Mouse (Mus musculus) adrenal gland, adult 18-20 months (tissue): Measurements from ENCODE around the gene Bcl2l11. TPM values are rescaled to one million over a fixed set of nuclear protein-coding genes. Genes with fewer than 3 reads are reported as not detected.
A peak's percentile ranks its signal among the peaks of the same experiment; 100 is the strongest.
"Not testable (repeated sequence)": the region's sequence is repeated elsewhere in the genome, so short reads cannot be mapped to it uniquely, and the experiment has no call there.

Experiments
- DNase-seq, 2 experiments: peaks; one replicate each; pipeline ENCODE4 v3.0.0; 2021 to 2022; ENCODE audit warnings: low spot score in 2 of 2
- total RNA-seq, 2 experiments: library from RNA; stranded (reverse); gene quantifications; 1 replicate in 1 of 2; 2 replicates in 1 of 2; pipeline ENCODE4 v1.2.3; 2021

The Bcl2l11 gene
- total RNA-seq, 2 experiments from 2014 or later: 10.7 to 23.0 TPM

- no peak for DNase-seq
Observed at GRCm38 (mm10) chr2:128170614-128171013, 44.8 kb downstream of the Bcl2l11 start.

- DNase-seq: no peak
Observed at GRCm38 (mm10) chr2:128172266-128172665, 46.4 kb downstream of the Bcl2l11 start.

- no peak for DNase-seq
Observed at GRCm38 (mm10) chr2:128174176-128174575, 48.3 kb downstream of the Bcl2l11 start.

- no peak for DNase-seq
Observed at GRCm38 (mm10) chr2:128174604-128175342, 48.9 kb downstream of the Bcl2l11 start.

GRCm38 (mm10) chr2:128175625-128176024 is 49.8 kb downstream of the Bcl2l11 start:
- no peak for DNase-seq

- DNase-seq: no peak
Observed at GRCm38 (mm10) chr2:128176391-128177044, 50.7 kb downstream of the Bcl2l11 start.

- no peak for DNase-seq
Observed at GRCm38 (mm10) chr2:128177241-128177661, 51.4 kb downstream of the Bcl2l11 start.

- DNase-seq: peak in 1 of 2 experiments; percentile 64
Observed at GRCm38 (mm10) chr2:128179126-128179807, 53.4 kb downstream of the Bcl2l11 start.

GRCm38 (mm10) chr2:128179808-128180379 is 54.1 kb downstream of the Bcl2l11 start:
- peak; percentile 49 to 50 for DNase-seq

GRCm38 (mm10) chr2:128182181-128182580 is 56.3 kb downstream of the Bcl2l11 start:
- not testable (repeated sequence) for DNase-seq

- no peak for DNase-seq
Observed at GRCm38 (mm10) chr2:128182751-128183150, 56.9 kb downstream of the Bcl2l11 start.

GRCm38 (mm10) chr2:128183762-128184161 is 57.9 kb downstream of the Bcl2l11 start:
- no peak for DNase-seq

GRCm38 (mm10) chr2:128185942-128186341 is 60.1 kb downstream of the Bcl2l11 start:
- DNase-seq: no peak

GRCm38 (mm10) chr2:128187277-128187676 is 61.4 kb downstream of the Bcl2l11 start:
- DNase-seq: no peak

- DNase-seq: no peak
Observed at GRCm38 (mm10) chr2:128188461-128188860, 62.6 kb downstream of the Bcl2l11 start.

- no peak for DNase-seq
Observed at GRCm38 (mm10) chr2:128189691-128190090, 63.9 kb downstream of the Bcl2l11 start.

- DNase-seq: no peak
Observed at GRCm38 (mm10) chr2:128190196-128190595, 64.4 kb downstream of the Bcl2l11 start.

- DNase-seq: no peak
Observed at GRCm38 (mm10) chr2:128193411-128193810, 67.6 kb downstream of the Bcl2l11 start.

GRCm38 (mm10) chr2:128197379-128197778 is 71.5 kb downstream of the Bcl2l11 start:
- no peak for DNase-seq

GRCm38 (mm10) chr2:128203147-128203546 is 77.3 kb downstream of the Bcl2l11 start:
- DNase-seq: no peak

GRCm38 (mm10) chr2:128203749-128204405 is 78.0 kb downstream of the Bcl2l11 start:
- DNase-seq: no peak
